Mouse (Mus musculus): Measurements from ENCODE around the gene Fam161b. TPM values are rescaled to one million over a fixed set of nuclear protein-coding genes. Genes with fewer than 3 reads are reported as not detected.

Gene Fam161b
- polyA plus RNA-seq, 1 experiment from 2014 or later = 19.9 TPM

DNA sequence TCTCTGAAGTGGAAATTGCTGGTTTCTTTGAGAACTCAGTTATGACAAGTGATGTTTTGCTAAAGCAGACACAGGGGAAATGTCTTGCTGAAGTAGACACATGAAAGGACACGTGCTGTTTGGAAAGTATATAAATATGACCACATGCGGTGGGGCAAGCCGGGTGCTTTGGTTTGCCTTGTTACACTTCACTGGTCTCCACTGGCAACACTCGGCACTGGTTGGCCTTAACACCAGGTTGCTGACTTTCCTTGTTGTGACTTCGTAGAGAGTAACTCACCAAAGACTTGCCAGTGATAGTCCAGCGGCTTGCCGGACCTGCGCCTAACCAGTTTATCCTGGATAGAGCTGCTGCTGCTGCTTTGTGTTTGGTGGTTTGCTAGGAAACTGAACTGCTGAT is 26.5 kb upstream of the Fam161b start:
- 91% methylated on average over 8 of the region's 8 CpGs for WGBS
- no peak for ATAC-seq (ENCODE audit: low read depth)
- Histone ChIP-seq H3K4me3 (ENCODE audit: low read depth, low read length) (no peak overlapping the region), H3K9ac (replicated peaks; ENCODE audit: low read depth, low read length) (no peak overlapping the region), H3K27ac (ENCODE audit: low read depth, low read length) (no peak overlapping the region), H3K27me3 (ENCODE audit: control insufficient read depth, insufficient read depth, low read length) (no peaks in the 10 kb centered on the region), H3K4me2 (ENCODE audit: low read depth, low read length) (no peak overlapping the region), H3K4me1 (ENCODE audit: control insufficient read depth, insufficient read depth, low read length) (no peaks in the 10 kb centered on the region), H3K36me3 (ENCODE audit: control insufficient read depth, insufficient read depth, low read length) (no peaks in the 10 kb centered on the region; the same call in 1 of the 2 replicates), H3K9me3 (ENCODE audit: control insufficient read depth, low read length) (no peaks in the 10 kb centered on the region)

DNA sequence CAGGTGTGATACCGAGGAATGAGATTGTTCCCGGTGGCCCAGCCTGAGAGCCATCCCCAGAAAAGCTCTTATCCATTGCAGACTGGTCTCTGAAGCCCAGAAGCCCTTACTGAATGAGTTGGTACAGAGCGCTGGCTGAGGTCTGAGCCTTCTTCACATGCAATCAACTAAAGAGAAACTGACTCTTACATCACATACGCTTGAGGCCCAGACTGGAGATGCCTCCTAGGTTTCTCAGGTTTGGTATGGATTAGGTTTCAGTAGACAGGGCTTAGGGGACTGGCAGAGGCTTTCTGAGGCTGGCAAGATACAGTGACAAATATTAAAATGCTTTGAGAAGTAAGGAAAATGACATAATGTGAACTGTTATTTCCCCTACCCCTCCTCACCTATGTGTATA is 23.8 kb upstream of the Fam161b start:
- Histone ChIP-seq H3K36me3 (ENCODE audit: control insufficient read depth, insufficient read depth, low read length) (no peaks in the 10 kb centered on the region; the same call in 1 of the 2 replicates), H3K4me3 (ENCODE audit: low read depth, low read length) (no peak overlapping the region), H3K27ac (ENCODE audit: low read depth, low read length) (no peak overlapping the region), H3K4me1 (ENCODE audit: control insufficient read depth, insufficient read depth, low read length) (no peaks in the 10 kb centered on the region), H3K27me3 (ENCODE audit: control insufficient read depth, insufficient read depth, low read length) (no peaks in the 10 kb centered on the region), H3K4me2 (ENCODE audit: low read depth, low read length) (no peak overlapping the region), H3K9ac (replicated peaks; ENCODE audit: low read depth, low read length) (no peak overlapping the region), H3K9me3 (ENCODE audit: control insufficient read depth, low read length) (no peaks in the 10 kb centered on the region)
- 94% methylated on average over 4 of the region's 4 CpGs for WGBS
- no peak for ATAC-seq (ENCODE audit: low read depth)

DNA sequence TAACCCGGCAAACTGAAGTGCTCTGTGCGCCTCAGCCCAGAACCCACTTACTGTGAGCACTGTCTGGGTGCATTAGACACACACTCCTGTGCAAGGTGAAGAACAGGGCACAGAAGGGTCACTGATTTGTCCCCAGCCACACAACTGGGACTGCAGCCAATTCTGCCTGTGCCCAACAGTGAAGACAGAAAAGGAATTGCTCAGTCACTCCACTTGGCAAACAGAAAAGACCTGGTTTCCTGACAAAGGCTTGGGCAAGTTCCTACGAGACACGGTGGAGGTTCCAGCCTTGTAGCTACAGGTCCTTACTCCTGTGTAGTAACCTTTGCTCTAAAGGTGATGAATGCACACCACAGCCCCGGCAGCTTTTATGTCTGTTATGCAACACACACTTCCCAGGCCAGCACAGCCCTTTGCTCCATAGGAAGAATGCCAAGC is 23.0 kb upstream of the Fam161b start:
- H3K4me2 ChIP-seq (ENCODE audit: low read depth, low read length) = no peak overlapping the region
- no peak overlapping the region for H3K9ac ChIP-seq (replicated peaks; ENCODE audit: low read depth, low read length)
- H3K36me3 ChIP-seq (ENCODE audit: control insufficient read depth, insufficient read depth, low read length) = no peaks in the 10 kb centered on the region; the same call in 1 of the 2 replicates
- H3K4me3 ChIP-seq (ENCODE audit: low read depth, low read length) = no peak overlapping the region
- no peak overlapping the region for H3K27ac ChIP-seq (ENCODE audit: low read depth, low read length)
- no peaks in the 10 kb centered on the region for H3K4me1 ChIP-seq (ENCODE audit: control insufficient read depth, insufficient read depth, low read length)
- no peak for ATAC-seq (ENCODE audit: low read depth)
- H3K9me3 ChIP-seq (ENCODE audit: control insufficient read depth, low read length) = no peaks in the 10 kb centered on the region
- H3K27me3 ChIP-seq (ENCODE audit: control insufficient read depth, insufficient read depth, low read length) = no peaks in the 10 kb centered on the region
- 67% methylated on average over 5 of the region's 5 CpGs for WGBS

DNA sequence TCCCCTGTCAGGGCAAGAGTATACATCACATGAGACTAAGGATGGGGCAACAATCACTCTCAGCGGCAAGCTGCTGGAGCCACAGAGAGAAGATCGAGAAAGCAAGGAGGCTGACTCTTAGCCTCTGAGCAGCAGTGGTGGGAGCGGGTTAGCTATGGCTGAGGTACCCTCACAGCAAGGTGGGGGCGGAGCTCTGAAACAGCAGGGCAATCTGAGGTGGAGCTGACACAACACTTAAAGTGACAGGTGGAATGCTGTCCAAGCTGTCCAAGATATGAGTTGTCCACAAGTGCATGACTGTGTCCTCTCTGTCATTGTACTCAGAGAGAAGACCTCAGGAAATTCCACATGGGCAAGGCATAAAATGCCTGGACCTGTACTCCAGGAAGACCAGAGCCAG is 20.7 kb upstream of the Fam161b start:
- Histone ChIP-seq H3K27ac (ENCODE audit: low read depth, low read length) (no peak overlapping the region), H3K9ac (replicated peaks; ENCODE audit: low read depth, low read length) (no peak overlapping the region), H3K4me2 (ENCODE audit: low read depth, low read length) (no peak overlapping the region), H3K36me3 (ENCODE audit: control insufficient read depth, insufficient read depth, low read length) (no peaks in the 10 kb centered on the region; the same call in 1 of the 2 replicates), H3K4me1 (ENCODE audit: control insufficient read depth, insufficient read depth, low read length) (no peaks in the 10 kb centered on the region), H3K9me3 (ENCODE audit: control insufficient read depth, low read length) (no peaks in the 10 kb centered on the region), H3K4me3 (ENCODE audit: low read depth, low read length) (no peak overlapping the region), H3K27me3 (ENCODE audit: control insufficient read depth, insufficient read depth, low read length) (no peaks in the 10 kb centered on the region)
- ATAC-seq (ENCODE audit: low read depth) = no peak
- 84% methylated on average over 4 of the region's 4 CpGs for WGBS

DNA sequence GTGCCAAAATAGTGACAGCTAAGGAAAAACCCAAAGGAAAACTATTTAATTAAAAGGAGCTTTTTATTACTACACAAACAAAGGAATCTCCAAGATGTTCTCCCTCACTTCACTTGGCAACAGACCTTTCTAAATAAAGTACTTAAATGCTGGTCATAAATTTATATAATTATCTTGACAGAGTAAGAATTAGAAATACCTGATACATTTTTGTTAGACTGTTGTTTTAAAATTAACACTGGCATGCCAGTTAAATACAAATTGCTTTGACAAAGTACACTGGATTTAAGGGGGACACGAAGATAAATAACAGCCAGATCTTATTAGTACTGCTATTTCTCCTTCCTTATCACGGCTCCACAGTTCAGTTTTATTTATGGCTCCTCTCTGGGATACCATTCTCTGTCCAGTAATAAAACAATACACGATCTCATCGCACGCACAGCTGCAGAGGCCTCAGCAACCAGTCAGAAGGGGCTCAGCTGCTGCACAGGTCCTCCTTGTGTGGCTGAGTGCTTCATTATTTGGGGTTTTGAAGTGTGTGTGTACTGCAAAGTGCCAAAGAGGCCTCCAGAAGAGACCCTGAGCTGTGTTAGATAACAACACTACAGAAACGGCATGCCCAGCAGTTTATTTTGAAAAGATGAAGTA is 12.3 kb upstream of the Fam161b start:
- Histone ChIP-seq H3K4me1 (ENCODE audit: control insufficient read depth, insufficient read depth, low read length) (peaks cover 11% of the 10 kb centered on the region; the same call in 1 of the 2 replicates), H3K9ac (replicated peaks; ENCODE audit: low read depth, low read length) (no peak overlapping the region), H3K4me2 (ENCODE audit: low read depth, low read length) (no peak overlapping the region), H3K27me3 (ENCODE audit: control insufficient read depth, insufficient read depth, low read length) (no peaks in the 10 kb centered on the region), H3K4me3 (ENCODE audit: low read depth, low read length) (no peak overlapping the region), H3K9me3 (ENCODE audit: control insufficient read depth, low read length) (no peaks in the 10 kb centered on the region), H3K27ac (ENCODE audit: low read depth, low read length) (peak overlapping the region; percentile 13; the same call in 1 of the 2 replicates), H3K36me3 (ENCODE audit: control insufficient read depth, insufficient read depth, low read length) (peaks cover 32% of the 10 kb centered on the region)
- 32% methylated on average over 6 of the region's 6 CpGs for WGBS
- ATAC-seq (ENCODE audit: low read depth) = peak; percentile 69; the same call in 1 of the 2 replicates

DNA sequence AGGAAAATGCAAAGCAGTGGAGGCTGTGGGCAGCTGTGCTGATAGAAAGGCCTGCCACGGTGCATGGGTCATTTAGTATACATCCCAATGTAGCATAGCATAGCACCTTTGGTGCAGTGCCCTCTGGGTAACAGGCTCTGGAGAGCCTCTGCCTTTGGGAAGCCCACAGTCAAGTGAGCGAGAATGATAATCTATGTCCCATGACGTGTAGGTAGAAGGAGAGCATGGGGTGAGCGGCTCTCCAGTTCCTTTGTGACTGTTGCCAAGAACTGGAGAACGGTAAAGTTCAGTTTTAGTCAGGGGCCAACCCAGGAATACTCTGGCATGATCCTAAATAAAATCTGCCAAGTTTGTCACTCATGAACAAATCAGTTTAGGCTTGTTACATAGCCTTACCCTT is 10.0 kb upstream of the Fam161b start:
- Histone ChIP-seq H3K27ac (ENCODE audit: low read depth, low read length) (no peak overlapping the region), H3K36me3 (ENCODE audit: control insufficient read depth, insufficient read depth, low read length) (peaks cover 44% of the 10 kb centered on the region), H3K9me3 (ENCODE audit: control insufficient read depth, low read length) (no peaks in the 10 kb centered on the region), H3K4me1 (ENCODE audit: control insufficient read depth, insufficient read depth, low read length) (peaks cover 11% of the 10 kb centered on the region; the same call in 1 of the 2 replicates), H3K27me3 (ENCODE audit: control insufficient read depth, insufficient read depth, low read length) (no peaks in the 10 kb centered on the region), H3K4me2 (ENCODE audit: low read depth, low read length) (no peak overlapping the region), H3K9ac (replicated peaks; ENCODE audit: low read depth, low read length) (no peak overlapping the region), H3K4me3 (ENCODE audit: low read depth, low read length) (no peak overlapping the region)
- ATAC-seq (ENCODE audit: low read depth) = no peak
- 95% methylated on average over 5 of the region's 5 CpGs for WGBS

DNA sequence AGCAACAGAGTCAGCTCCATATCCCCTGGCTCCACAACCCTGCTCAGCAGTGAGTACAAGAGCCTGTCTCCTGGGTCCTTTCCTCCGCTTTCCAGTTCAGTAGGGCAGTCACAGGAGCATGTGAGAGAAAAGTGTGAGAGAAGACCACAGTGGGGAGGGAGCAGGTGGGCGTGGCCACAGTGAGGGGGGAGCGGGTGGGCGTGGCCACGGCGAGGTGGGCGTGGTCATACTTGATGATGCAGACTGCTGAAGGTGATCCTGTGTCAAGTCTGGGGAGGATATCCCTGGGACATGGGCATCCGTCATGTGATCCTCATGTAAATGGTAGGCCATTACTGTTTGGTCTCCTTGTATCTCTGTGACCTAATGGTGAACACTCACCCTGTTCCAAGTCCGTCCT is 5.3 kb upstream of the Fam161b start:
- Histone ChIP-seq H3K4me3 (ENCODE audit: low read depth, low read length) (no peak overlapping the region), H3K9me3 (ENCODE audit: control insufficient read depth, low read length) (no peaks in the 10 kb centered on the region), H3K27me3 (ENCODE audit: control insufficient read depth, insufficient read depth, low read length) (no peaks in the 10 kb centered on the region; the same call in 1 of the 2 replicates), H3K4me1 (ENCODE audit: control insufficient read depth, insufficient read depth, low read length) (peaks cover 9% of the 10 kb centered on the region; the same call in 1 of the 2 replicates), H3K36me3 (ENCODE audit: control insufficient read depth, insufficient read depth, low read length) (peaks cover 37% of the 10 kb centered on the region), H3K4me2 (ENCODE audit: low read depth, low read length) (no peak overlapping the region), H3K9ac (replicated peaks; ENCODE audit: low read depth, low read length) (no peak overlapping the region), H3K27ac (ENCODE audit: low read depth, low read length) (no peak overlapping the region)
- ATAC-seq (ENCODE audit: low read depth) = no peak
- 71% methylated on average over 9 of the region's 9 CpGs for WGBS

DNA sequence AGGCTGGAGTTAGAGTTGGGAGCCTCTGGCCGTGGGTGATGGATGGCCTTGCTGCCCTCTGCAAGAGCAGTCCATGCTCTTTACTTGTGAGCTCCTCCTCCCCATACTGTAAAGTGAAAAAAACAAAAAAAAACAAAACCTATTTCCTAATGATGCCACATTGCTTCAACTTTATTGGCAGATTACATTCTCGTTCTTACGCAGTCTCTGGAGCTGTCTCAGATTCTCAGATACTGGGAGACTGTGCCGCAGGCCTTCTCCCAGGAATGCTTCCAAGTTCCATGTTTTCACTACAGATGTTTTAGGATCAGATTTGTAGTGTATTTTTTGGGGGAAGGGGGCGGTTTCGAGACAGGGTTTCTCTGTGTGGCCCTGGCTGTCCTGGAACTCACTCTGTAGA is 3.5 kb upstream of the Fam161b start:
- ATAC-seq (ENCODE audit: low read depth) = no peak
- H3K4me1 ChIP-seq (ENCODE audit: control insufficient read depth, insufficient read depth, low read length) = peaks cover 12% of the 10 kb centered on the region; the same call in 1 of the 2 replicates
- 95% methylated on average over 6 of the region's 6 CpGs for WGBS

DNA sequence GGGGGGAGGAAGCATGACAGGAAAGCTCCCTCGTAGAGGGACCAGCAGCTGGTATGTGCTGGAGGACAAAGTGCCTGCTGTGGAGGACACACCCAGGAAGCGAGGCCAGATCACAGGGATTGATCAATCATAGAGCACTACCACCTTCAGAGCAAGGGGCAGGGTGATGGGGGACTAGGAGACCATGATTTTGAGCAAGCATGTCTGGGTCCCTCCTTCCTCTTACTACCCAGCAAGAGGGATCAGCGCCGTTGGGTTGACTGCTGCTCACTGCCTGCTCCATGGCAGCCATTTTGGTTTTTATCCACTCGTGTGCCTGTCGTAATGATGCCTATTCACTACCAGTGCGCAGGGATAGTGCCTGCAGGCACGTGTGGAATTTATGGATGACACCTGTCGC is 2.7 kb upstream of the Fam161b start:
- H3K36me3 ChIP-seq (ENCODE audit: control insufficient read depth, insufficient read depth, low read length) = peaks cover 16% of the 10 kb centered on the region
- no peak for ATAC-seq (ENCODE audit: low read depth)
- no peaks in the 10 kb centered on the region; the same call in 1 of the 2 replicates for H3K27me3 ChIP-seq (ENCODE audit: control insufficient read depth, insufficient read depth, low read length)
- 77% methylated on average over 9 of the region's 9 CpGs for WGBS
- H3K9ac ChIP-seq (replicated peaks; ENCODE audit: low read depth, low read length) = no peak overlapping the region
- no peak overlapping the region for H3K4me2 ChIP-seq (ENCODE audit: low read depth, low read length)
- H3K4me3 ChIP-seq (ENCODE audit: low read depth, low read length) = no peak overlapping the region
- peaks cover 12% of the 10 kb centered on the region; the same call in 1 of the 2 replicates for H3K4me1 ChIP-seq (ENCODE audit: control insufficient read depth, insufficient read depth, low read length)
- no peak overlapping the region for H3K27ac ChIP-seq (ENCODE audit: low read depth, low read length)
- no peaks in the 10 kb centered on the region for H3K9me3 ChIP-seq (ENCODE audit: control insufficient read depth, low read length)

More for the DNA sequence above, 3.5 kb upstream of the Fam161b start:
- Histone ChIP-seq H3K4me3 (ENCODE audit: low read depth, low read length) (no peak overlapping the region), H3K27ac (ENCODE audit: low read depth, low read length) (no peak overlapping the region), H3K9ac (replicated peaks; ENCODE audit: low read depth, low read length) (no peak overlapping the region), H3K36me3 (ENCODE audit: control insufficient read depth, insufficient read depth, low read length) (peaks cover 19% of the 10 kb centered on the region), H3K9me3 (ENCODE audit: control insufficient read depth, low read length) (no peaks in the 10 kb centered on the region), H3K4me2 (ENCODE audit: low read depth, low read length) (no peak overlapping the region), H3K27me3 (ENCODE audit: control insufficient read depth, insufficient read depth, low read length) (no peaks in the 10 kb centered on the region; the same call in 1 of the 2 replicates)
